ENCODE assay signal across 8 mouse cellular contexts in the genomic region with DNA sequence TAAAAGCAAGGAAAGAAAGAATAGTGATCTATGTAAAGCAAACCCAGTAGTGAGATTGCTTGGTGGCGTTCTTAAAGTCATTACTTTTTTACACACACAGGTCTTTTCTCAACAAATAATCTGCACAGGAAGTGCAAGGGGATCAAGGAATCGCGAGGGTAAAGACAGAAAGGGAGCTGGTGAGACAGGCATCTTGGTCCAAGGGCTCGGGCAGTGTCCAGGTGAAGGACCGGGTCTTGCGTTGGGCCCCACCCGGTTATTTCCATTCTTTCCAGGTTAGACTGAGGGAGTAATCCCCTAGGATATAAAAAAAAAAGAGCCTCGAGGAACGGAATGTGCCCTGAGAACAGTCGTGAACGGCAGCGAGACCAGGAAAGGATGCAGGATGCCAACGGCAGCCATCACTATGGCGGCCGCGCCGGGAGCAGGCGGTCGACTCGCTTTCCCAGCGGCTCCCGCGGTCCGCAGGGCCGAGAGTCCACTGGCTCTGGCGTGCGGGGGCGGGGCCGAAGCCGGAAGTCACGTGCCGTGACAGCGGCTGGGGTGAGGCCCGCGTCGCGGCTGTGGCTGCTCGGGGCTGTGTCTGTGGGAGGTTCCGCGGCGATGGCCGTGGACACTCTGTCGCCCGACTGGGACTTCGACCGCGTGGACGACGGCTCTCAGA. TPM values are rescaled to one million over a fixed set of nuclear protein-coding genes. Genes with fewer than 3 reads are reported as not detected.
DNase-seq lines count a peak whose midpoint lies in the region; ATAC-seq and TF ChIP-seq lines count a peak whose summit lies in the region.

A gene (plus strand): TSS at position 314 of the 664 bp plus-strand sequence.

- no peak for TF ChIP-seq EP300 in ES-Bruce4 (IDR thresholded peaks at IDR 0.05; ENCODE audit: insufficient read depth, low read depth, low read length)

- peak within 1 kb of the TSS; percentile 80 for H3K4me3 ChIP-seq in ES-Bruce4 (ENCODE audit: low read depth, low read length)
- H3K4me3 ChIP-seq in forebrain, embryonic 14.5 days (ENCODE audit: low read depth, low read length) = peak within 1 kb of the TSS; percentile 89
- H3K4me3 ChIP-seq in lung, adult 2 months (replicated peaks; ENCODE audit: extremely low read depth, low read depth, low read length) = peak within 1 kb of the TSS; percentile 92

- intact Hi-C loops in heart, postnatal 25 days (cut with DNase I) = loop anchor here (5.0 to 10.0 kb wide), 3 partner anchors 104 to 919 kb away; a partner anchor contains a TSS

- peaks cover 8% of the 10 kb centered on the region for H3K36me3 ChIP-seq in ES-Bruce4 (ENCODE audit: control insufficient read depth, insufficient read depth, low read length, poor library complexity, severe bottlenecking)
- H3K36me3 ChIP-seq in forebrain, embryonic 14.5 days (ENCODE audit: control insufficient read depth, insufficient read depth, low read length) = peaks cover 7% of the 10 kb centered on the region; the same call in 1 of the 2 replicates

- H3K27ac ChIP-seq in ES-Bruce4 (ENCODE audit: insufficient read depth, low read length) = no peak within 1 kb of the TSS
- H3K27ac ChIP-seq in forebrain, embryonic 14.5 days (ENCODE audit: low read depth, low read length) = peak within 1 kb of the TSS; percentile 82

- H3K27me3 ChIP-seq in ES-Bruce4 (ENCODE audit: control insufficient read depth, insufficient read depth, low read length, poor library complexity, severe bottlenecking) = no peaks in the 10 kb centered on the region
- H3K27me3 ChIP-seq in forebrain, embryonic 14.5 days (replicated peaks; ENCODE audit: control insufficient read depth, insufficient read depth, low read length) = no peaks in the 10 kb centered on the region

- 2% methylated on average over 49 of the region's 49 CpGs for WGBS in forebrain, embryonic 14.5 days
- 2% methylated on average over 49 of the region's 49 CpGs for WGBS in lung, adult 2 months

- peak; percentile 98 for ATAC-seq in cerebellum, adult (ENCODE audit: insufficient number of reproducible peaks, low FRiP score, low TSS enrichment)
- ATAC-seq in forebrain, embryonic 14.5 days = peak; percentile 99
- peak; percentile 95 for ATAC-seq in neutrophil, adult 5-6 weeks (ENCODE audit: extremely low read depth, insufficient number of reproducible peaks, low FRiP score, poor library complexity, severe bottlenecking)

- H3K9ac ChIP-seq in ES-Bruce4 (ENCODE audit: low read depth, poor library complexity, severe bottlenecking) = peak within 1 kb of the TSS; percentile 58
- peak within 1 kb of the TSS; percentile 90 for H3K9ac ChIP-seq in forebrain, embryonic 14.5 days (ENCODE audit: low read length)

- H3K4me1 ChIP-seq in ES-Bruce4 (ENCODE audit: control insufficient read depth, insufficient read depth, low read length) = no peaks in the 10 kb centered on the region
- peaks cover 11% of the 10 kb centered on the region for H3K4me1 ChIP-seq in forebrain, embryonic 14.5 days (ENCODE audit: control insufficient read depth, insufficient read depth, low read length)
- no peaks in the 10 kb centered on the region; the same call in 1 of the 2 replicates for H3K4me1 ChIP-seq in lung, adult 2 months (ENCODE audit: control insufficient read depth, insufficient read depth, low read length)

- TF ChIP-seq POLR2A in ES-Bruce4 (IDR thresholded peaks at IDR 0.05; ENCODE audit: insufficient read depth, low read length) = peak; percentile 42
- peak; percentile 92 for TF ChIP-seq POLR2A in lung, adult 2 months (IDR thresholded peaks at IDR 0.05; ENCODE audit: borderline replicate concordance, extremely low read depth, low read depth, low read length)

- H3K9me3 ChIP-seq in ES-Bruce4 (replicated peaks; ENCODE audit: control insufficient read depth, insufficient read depth, low read length, poor library complexity, severe bottlenecking) = no peaks in the 10 kb centered on the region
- H3K9me3 ChIP-seq in forebrain, embryonic 14.5 days (replicated peaks; ENCODE audit: control insufficient read depth, low read length) = no peaks in the 10 kb centered on the region

- H3K4me2 ChIP-seq in forebrain, embryonic 14.5 days (ENCODE audit: low read length) = peak within 1 kb of the TSS; percentile 57

- peak; percentile 96 for DNase-seq in forebrain, embryonic 14.5 days (ENCODE audit: low spot score)
- peak; percentile 94 for DNase-seq in heart, postnatal 25 days (ENCODE audit: low spot score)
- DNase-seq in layer of hippocampus, adult 18-20 months (ENCODE audit: low spot score in 2 of 2) = peak; percentile 93 to 95
- DNase-seq in lung, adult 2 months = peak; percentile 93
- DNase-seq in thymus, adult 18-20 months = peak; percentile 86 to 87

- TF ChIP-seq CTCF in ES-Bruce4 (IDR thresholded peaks at IDR 0.05; ENCODE audit: low read depth, low read length) = no peak
- no peak for TF ChIP-seq CTCF in lung, adult 2 months (IDR thresholded peaks at IDR 0.05; ENCODE audit: insufficient read depth, low read length)

RNA-seq across cellular contexts. Expression of the gene that starts here (rescaled TPM):
- polyA plus RNA-seq in ES-Bruce4 (2011; ENCODE audit: insufficient read depth, insufficient read length, low read depth, missing spikeins) = 88.1 and 92.1 TPM in 2 replicates
- 22.3 and 25.8 TPM in 2 replicates for polyA plus RNA-seq in forebrain, embryonic 14.5 days (2014; fragmentation: Nextera tagmentation; extraction: Ambion mirVana)
- 10 to 100 TPM; 12.5 to 14.7 TPM for total RNA-seq in heart, postnatal 25 days (2021)
- total RNA-seq in layer of hippocampus, adult 18-20 months (2021) = 10 to 100 TPM; 26.9 to 30.5 TPM
- 2.4 and 3.9 TPM in 2 replicates for polyA plus RNA-seq in lung, adult 2 months (2012; rRNA removed)
- 97.6 and 98.9 TPM in 2 replicates for total RNA-seq in neutrophil, adult 5-6 weeks (2017)
